Mouse (Mus musculus): ENCODE results near the gene Gh. TPM values are rescaled to one million over a fixed set of nuclear protein-coding genes. Genes with fewer than 3 reads are reported as not detected.
A peak's percentile ranks its signal among the peaks of the same experiment; 100 is the strongest.

Gene Gh
- polyA plus RNA-seq, 2 experiments = not detected

- Histone ChIP-seq H3K36me3 (replicated peaks; ENCODE audit: control insufficient read depth, insufficient read depth, low read depth) (no peaks in the 10 kb centered on the region), H3K4me1 (replicated peaks; ENCODE audit: control insufficient read depth in 2 of 2, insufficient read depth in 2 of 2, low read length in 1 of 2) (peaks cover 0 to 6% of the 10 kb centered on the region in 2 experiments; a peak in 2 of 4 replicates), H3K9ac (replicated peaks) (no peak overlapping the region), H3K27ac (no peak overlapping the region), H3K4me2 (ENCODE audit: low read depth) (no peak overlapping the region), H3K27me3 (ENCODE audit: control insufficient read depth, insufficient read depth, low read length) (no peaks in the 10 kb centered on the region), H3K9me3 (ENCODE audit: control insufficient read depth, low read length) (no peaks in the 10 kb centered on the region), H3K4me3 (ENCODE audit: insufficient read depth in 1 of 2, low read depth in 2 of 2, low read length in 2 of 2) (no peak overlapping the region)
- DNase-seq (ENCODE audit: low read depth in 3 of 3, low spot score in 3 of 3) (no peak), ATAC-seq (ENCODE audit: insufficient read depth) (no peak)
- TF ChIP-seq CTCF (IDR thresholded peaks at IDR 0.05; ENCODE audit: low read depth) = no peak
- no peak for TF ChIP-seq EP300 (IDR thresholded peaks at IDR 0.05; ENCODE audit: low read depth)
- 36% methylated on average over 4 of the region's 4 CpGs for WGBS (ENCODE audit: insufficient replicate concordance)
Measured at GRCm38 (mm10) chr11:106332458-106332857, 30.8 kb upstream of the Gh start.

GRCm38 (mm10) chr11:106329682-106330081 lies 28.0 kb upstream of the Gh start:
- TF ChIP-seq EP300 (IDR thresholded peaks at IDR 0.05; ENCODE audit: low read depth) (no peak), CTCF (IDR thresholded peaks at IDR 0.05; ENCODE audit: low read depth) (peak; percentile 41)
- no peak overlapping the region for H3K4me3 ChIP-seq (ENCODE audit: insufficient read depth in 1 of 2, low read depth in 2 of 2, low read length in 2 of 2)
- H3K36me3 ChIP-seq (replicated peaks; ENCODE audit: control insufficient read depth, insufficient read depth, low read depth) = no peaks in the 10 kb centered on the region
- no peak overlapping the region for H3K4me2 ChIP-seq (ENCODE audit: low read depth)
- DNase-seq (ENCODE audit: low read depth in 3 of 3, low spot score in 3 of 3) (peak in 2 of 3 experiments; percentile 13 to 32), ATAC-seq (ENCODE audit: insufficient read depth) (no peak)
- H3K27me3 ChIP-seq (ENCODE audit: control insufficient read depth, insufficient read depth, low read length) = no peaks in the 10 kb centered on the region
- H3K4me1 ChIP-seq (replicated peaks; ENCODE audit: control insufficient read depth in 2 of 2, insufficient read depth in 2 of 2, low read length in 1 of 2) = peaks cover 0 to 9% of the 10 kb centered on the region in 2 experiments; a peak in 2 of 4 replicates
- H3K9ac ChIP-seq (replicated peaks) = no peak overlapping the region
- 35% methylated on average over 7 of the region's 7 CpGs for WGBS (ENCODE audit: insufficient replicate concordance)
- no peaks in the 10 kb centered on the region for H3K9me3 ChIP-seq (ENCODE audit: control insufficient read depth, low read length)
- no peak overlapping the region for H3K27ac ChIP-seq

GRCm38 (mm10) chr11:106329128-106329527 lies 27.5 kb upstream of the Gh start:
- ATAC-seq (ENCODE audit: insufficient read depth) = no peak
- 18% methylated on average over 6 of the region's 6 CpGs for WGBS (ENCODE audit: insufficient replicate concordance)
- no peaks in the 10 kb centered on the region for H3K9me3 ChIP-seq (ENCODE audit: control insufficient read depth, low read length)

GRCm38 (mm10) chr11:106328521-106328920 lies 26.9 kb upstream of the Gh start:
- ATAC-seq (ENCODE audit: insufficient read depth) (no peak), DNase-seq (ENCODE audit: low read depth in 3 of 3, low spot score in 3 of 3) (no peak)
- TF ChIP-seq CTCF (IDR thresholded peaks at IDR 0.05; ENCODE audit: low read depth) (no peak), EP300 (IDR thresholded peaks at IDR 0.05; ENCODE audit: low read depth) (no peak)
- peaks cover 0 to 9% of the 10 kb centered on the region in 2 experiments; a peak in 2 of 4 replicates for H3K4me1 ChIP-seq (replicated peaks; ENCODE audit: control insufficient read depth in 2 of 2, insufficient read depth in 2 of 2, low read length in 1 of 2)
- H3K4me2 ChIP-seq (ENCODE audit: low read depth) = no peak overlapping the region
- H3K27ac ChIP-seq = no peak overlapping the region
- WGBS (ENCODE audit: insufficient replicate concordance) = 42% methylated on average over 5 of the region's 5 CpGs
- H3K4me3 ChIP-seq (ENCODE audit: insufficient read depth in 1 of 2, low read depth in 2 of 2, low read length in 2 of 2) = no peak overlapping the region
- no peaks in the 10 kb centered on the region for H3K9me3 ChIP-seq (ENCODE audit: control insufficient read depth, low read length)
- H3K36me3 ChIP-seq (replicated peaks; ENCODE audit: control insufficient read depth, insufficient read depth, low read depth) = no peaks in the 10 kb centered on the region
- no peaks in the 10 kb centered on the region for H3K27me3 ChIP-seq (ENCODE audit: control insufficient read depth, insufficient read depth, low read length)
- no peak overlapping the region for H3K9ac ChIP-seq (replicated peaks)

More at GRCm38 (mm10) chr11:106329128-106329527, 27.5 kb upstream of the Gh start:
- H3K27ac ChIP-seq = no peak overlapping the region
- H3K36me3 ChIP-seq (replicated peaks; ENCODE audit: control insufficient read depth, insufficient read depth, low read depth) = no peaks in the 10 kb centered on the region
- no peaks in the 10 kb centered on the region for H3K27me3 ChIP-seq (ENCODE audit: control insufficient read depth, insufficient read depth, low read length)
- no peak overlapping the region for H3K4me2 ChIP-seq (ENCODE audit: low read depth)
- no peak overlapping the region for H3K4me3 ChIP-seq (ENCODE audit: insufficient read depth in 1 of 2, low read depth in 2 of 2, low read length in 2 of 2)
- no peak overlapping the region for H3K9ac ChIP-seq (replicated peaks)
- DNase-seq (ENCODE audit: low read depth in 3 of 3, low spot score in 3 of 3) = no peak
- peaks cover 0 to 9% of the 10 kb centered on the region in 2 experiments; a peak in 2 of 4 replicates for H3K4me1 ChIP-seq (replicated peaks; ENCODE audit: control insufficient read depth in 2 of 2, insufficient read depth in 2 of 2, low read length in 1 of 2)
- no peak for TF ChIP-seq EP300 (IDR thresholded peaks at IDR 0.05; ENCODE audit: low read depth)
- TF ChIP-seq CTCF (IDR thresholded peaks at IDR 0.05; ENCODE audit: low read depth) = no peak

GRCm38 (mm10) chr11:106326475-106326874 lies 24.8 kb upstream of the Gh start:
- Histone ChIP-seq H3K4me2 (ENCODE audit: low read depth) (no peak overlapping the region), H3K4me3 (ENCODE audit: insufficient read depth in 1 of 2, low read depth in 2 of 2, low read length in 2 of 2) (no peak overlapping the region), H3K9ac (replicated peaks) (no peak overlapping the region), H3K9me3 (ENCODE audit: control insufficient read depth, low read length) (no peaks in the 10 kb centered on the region), H3K4me1 (replicated peaks; ENCODE audit: control insufficient read depth in 2 of 2, insufficient read depth in 2 of 2, low read length in 1 of 2) (peaks cover 0 to 9% of the 10 kb centered on the region in 2 experiments; a peak in 2 of 4 replicates), H3K27ac (no peak overlapping the region), H3K36me3 (replicated peaks; ENCODE audit: control insufficient read depth, insufficient read depth, low read depth) (no peaks in the 10 kb centered on the region), H3K27me3 (ENCODE audit: control insufficient read depth, insufficient read depth, low read length) (no peaks in the 10 kb centered on the region)
- 38% methylated on average over 8 of the region's 8 CpGs for WGBS (ENCODE audit: insufficient replicate concordance)
- TF ChIP-seq EP300 (IDR thresholded peaks at IDR 0.05; ENCODE audit: low read depth) = no peak
- TF ChIP-seq CTCF (IDR thresholded peaks at IDR 0.05; ENCODE audit: low read depth) = no peak
- no peak for DNase-seq (ENCODE audit: low read depth in 3 of 3, low spot score in 3 of 3)
- ATAC-seq (ENCODE audit: insufficient read depth) = no peak
